Mouse (Mus musculus) cortical plate, adult 2 months (tissue): ENCODE measurements around the gene Tmem81. TPM values are rescaled to one million over a fixed set of nuclear protein-coding genes. Genes with fewer than 3 reads are reported as not detected.
A peak's percentile ranks its signal among the peaks of the same experiment; 100 is the strongest.
"Not testable (repeated sequence)": the region's sequence is repeated elsewhere in the genome, so short reads cannot be mapped to it uniquely, and the experiment has no call there.

ENCODE experiments used
- H3K27ac ChIP-seq: fragments of 200-500 bp; 2 replicates; pipeline ENCODE4 v1.5.1; 2012; ENCODE audit warnings: low read length, control low read depth, inconsistent platforms; ENCODE audit not compliant: insufficient read depth
- H3K4me1 ChIP-seq: fragments of 200-500 bp; 2 replicates; pipeline ENCODE4 v1.6.1; 2011; ENCODE audit warnings: low read length; ENCODE audit not compliant: control insufficient read depth, insufficient read depth
- H3K4me3 ChIP-seq: fragments of 200-500 bp; 2 replicates; pipeline ENCODE4 v1.5.1; 2011; ENCODE audit warnings: mild to moderate bottlenecking, low read length, control low read depth; ENCODE audit not compliant: insufficient read depth
- CTCF ChIP-seq: fragments of 200-500 bp; IDR thresholded peaks from 2 replicates; pipeline ENCODE4 v1.5.1; 2011; ENCODE audit warnings: mild to moderate bottlenecking, control low read depth, low read length; ENCODE audit not compliant: insufficient read depth; ENCODE audit errors: extremely low read depth
- POLR2A ChIP-seq: fragments of 200-500 bp; IDR thresholded peaks from 2 replicates; pipeline ENCODE4 v1.6.1; 2011; ENCODE audit warnings: mild to moderate bottlenecking, low read length, control low read depth; ENCODE audit not compliant: insufficient read depth; ENCODE audit errors: extremely low read depth
- polyA plus RNA-seq: library from polyadenylated mRNA; depleted of rRNA; stranded (reverse); fragments of >200 nt; gene quantifications from 2 replicates; pipeline ENCODE4 v1.2.3, GENCODE M21; 2012; rRNA removed

Gene Tmem81
- 5.4 and 5.8 TPM in 2 replicates for polyA plus RNA-seq

- no peak within 1 kb of the TSS for H3K4me3 ChIP-seq
These were observed at the start of gene Tmem81 for GRCm38 (mm10) chr1:132506058-132506457. TSS of gene Tmem81 (plus strand) at chr1:132506230.

GRCm38 (mm10) chr1:132464651-132465050, 41.4 kb upstream of the Tmem81 start:
- Histone ChIP-seq H3K27ac (no peak overlapping the region), H3K4me1 (no peaks in the 10 kb centered on the region), H3K4me3 (no peak overlapping the region)
- TF ChIP-seq CTCF (no peak), POLR2A (no peak)

More at GRCm38 (mm10) chr1:132506058-132506457, at the start of gene Tmem81:
- TF ChIP-seq POLR2A (peak; percentile 74), CTCF (no peak)
- Histone ChIP-seq H3K27ac (peak within 1 kb of the TSS; percentile 67), H3K4me1 (peaks cover 2% of the 10 kb centered on the region; the same call in 1 of the 2 replicates)

- Histone ChIP-seq H3K4me1 (no peaks in the 10 kb centered on the region), H3K4me3 (no peak overlapping the region), H3K27ac (no peak overlapping the region)
- TF ChIP-seq CTCF (no peak), POLR2A (no peak)
These were observed 37.1 kb upstream of the Tmem81 start for GRCm38 (mm10) chr1:132468926-132469325.

- no peak overlapping the region for H3K27ac ChIP-seq
- H3K4me1 ChIP-seq = no peaks in the 10 kb centered on the region
- TF ChIP-seq POLR2A (no peak), CTCF (no peak)
- no peak overlapping the region for H3K4me3 ChIP-seq
These were observed 36.5 kb upstream of the Tmem81 start for GRCm38 (mm10) chr1:132469519-132469918.

- H3K4me3 ChIP-seq, H3K4me1 ChIP-seq, H3K27ac ChIP-seq: not testable (repeated sequence)
These were observed 36.0 kb upstream of the Tmem81 start for GRCm38 (mm10) chr1:132470031-132470430.

GRCm38 (mm10) chr1:132471032-132471431, 35.0 kb upstream of the Tmem81 start:
- Histone ChIP-seq H3K4me3 (no peak overlapping the region), H3K4me1 (no peaks in the 10 kb centered on the region), H3K27ac (no peak overlapping the region)
- TF ChIP-seq CTCF = no peak
- TF ChIP-seq POLR2A = no peak

- no peaks in the 10 kb centered on the region for H3K4me1 ChIP-seq
- no peak overlapping the region for H3K27ac ChIP-seq
- H3K4me3 ChIP-seq = no peak overlapping the region
- no peak for TF ChIP-seq POLR2A
- TF ChIP-seq CTCF = no peak
These were observed 34.5 kb upstream of the Tmem81 start for GRCm38 (mm10) chr1:132471499-132471898.

- H3K4me1 ChIP-seq = no peaks in the 10 kb centered on the region
- no peak overlapping the region for H3K4me3 ChIP-seq
- no peak overlapping the region for H3K27ac ChIP-seq
- TF ChIP-seq POLR2A (no peak), CTCF (0 out of 2 replicates have a peak, but pooled peaks have one; percentile 45)
These were observed 33.5 kb upstream of the Tmem81 start for GRCm38 (mm10) chr1:132472537-132472936.

- H3K4me1 ChIP-seq = peaks cover 1% of the 10 kb centered on the region; the same call in 1 of the 2 replicates
- H3K4me3 ChIP-seq = no peak overlapping the region
- no peak overlapping the region for H3K27ac ChIP-seq
- TF ChIP-seq POLR2A (no peak), CTCF (no peak)
These were observed 31.5 kb upstream of the Tmem81 start for GRCm38 (mm10) chr1:132474496-132474895.

- Histone ChIP-seq H3K4me1 (peaks cover 1% of the 10 kb centered on the region), H3K27ac (no peak overlapping the region), H3K4me3 (peak overlapping the region; percentile 59)
- TF ChIP-seq CTCF (no peak), POLR2A (no peak)
These were observed 29.5 kb upstream of the Tmem81 start for GRCm38 (mm10) chr1:132476575-132476927.
